Mouse (Mus musculus) embryonic facial prominence, embryonic 15.5 days (tissue): ENCODE results near the gene Ankra2. TPM values are rescaled to one million over a fixed set of nuclear protein-coding genes. Genes with fewer than 3 reads are reported as not detected.

Experiments used
- ATAC-seq: fragments of 200-750 bp; cut with Nextera tagmentation; 2 replicates; pipeline ENCODE4 v1.8.0; 2017; ENCODE audit warnings: low read depth, moderate TSS enrichment; ENCODE audit not compliant: insufficient number of reproducible peaks, low FRiP score, low TSS enrichment
- H3K27ac ChIP-seq: fragments of 300-500 bp; sonication (generic); replicated peaks from 2 replicates; pipeline ENCODE4 v1.5.1; 2015; ENCODE audit warnings: mild to moderate bottlenecking, inconsistent platforms
- H3K27me3 ChIP-seq: fragments of 300-500 bp; sonication (generic); 2 replicates; pipeline ENCODE4 v1.6.1; 2015; ENCODE audit warnings: inconsistent platforms
- H3K36me3 ChIP-seq: fragments of 300-500 bp; sonication (generic); 2 replicates; pipeline ENCODE4 v1.6.1; 2015; ENCODE audit warnings: mild to moderate bottlenecking, inconsistent platforms
- H3K4me1 ChIP-seq: fragments of 300-500 bp; sonication (generic); 2 replicates; pipeline ENCODE4 v1.6.1; 2015; ENCODE audit warnings: inconsistent platforms
- H3K4me2 ChIP-seq: fragments of 300-500 bp; sonication (generic); replicated peaks from 2 replicates; pipeline ENCODE4 v1.6.1; 2015; ENCODE audit warnings: mild to moderate bottlenecking, inconsistent platforms
- H3K4me3 ChIP-seq: fragments of 300-500 bp; sonication (generic); replicated peaks from 2 replicates; pipeline ENCODE4 v1.5.1; 2015; ENCODE audit warnings: mild to moderate bottlenecking, inconsistent platforms
- H3K9ac ChIP-seq: fragments of 300-500 bp; sonication (generic); 2 replicates; pipeline ENCODE4 v1.6.1; 2015; ENCODE audit warnings: inconsistent platforms
- H3K9me3 ChIP-seq: fragments of 300-500 bp; sonication (generic); replicated peaks from 2 replicates; pipeline ENCODE4 v1.6.1; 2016; ENCODE audit warnings: inconsistent platforms
- WGBS: fragments of 180-500 bp; shearing (Covaris S2); methylation state at CpG from one replicate; pipeline ENCODE4 v1.1.7; 2015; 5-methylcytosine and 5-hydroxymethylcytosine counted together
- polyA plus RNA-seq: library from polyadenylated mRNA; unstranded; fragments of >200 nt; fragmentation: Nextera tagmentation; extraction: Ambion mirVana; gene quantifications from 2 replicates; pipeline ENCODE4 v1.2.1, GENCODE M21; 2015

Gene Ankra2
- polyA plus RNA-seq, 1 experiment from 2014 or later, result 25.7 TPM

GRCm38 (mm10) chr13:98254921-98255320 is 8.0 kb upstream of the Ankra2 start:
- ATAC-seq, result no peak
- Histone ChIP-seq H3K4me3 (no peak overlapping the region), H3K9me3 (no peaks in the 10 kb centered on the region), H3K4me2 (no peak overlapping the region), H3K9ac (no peak overlapping the region), H3K4me1 (no peaks in the 10 kb centered on the region), H3K27ac (no peak overlapping the region), H3K36me3 (peaks cover 79% of the 10 kb centered on the region), H3K27me3 (no peaks in the 10 kb centered on the region)
- WGBS, result 69% methylated on average over 9 of the region's 9 CpGs

DNA sequence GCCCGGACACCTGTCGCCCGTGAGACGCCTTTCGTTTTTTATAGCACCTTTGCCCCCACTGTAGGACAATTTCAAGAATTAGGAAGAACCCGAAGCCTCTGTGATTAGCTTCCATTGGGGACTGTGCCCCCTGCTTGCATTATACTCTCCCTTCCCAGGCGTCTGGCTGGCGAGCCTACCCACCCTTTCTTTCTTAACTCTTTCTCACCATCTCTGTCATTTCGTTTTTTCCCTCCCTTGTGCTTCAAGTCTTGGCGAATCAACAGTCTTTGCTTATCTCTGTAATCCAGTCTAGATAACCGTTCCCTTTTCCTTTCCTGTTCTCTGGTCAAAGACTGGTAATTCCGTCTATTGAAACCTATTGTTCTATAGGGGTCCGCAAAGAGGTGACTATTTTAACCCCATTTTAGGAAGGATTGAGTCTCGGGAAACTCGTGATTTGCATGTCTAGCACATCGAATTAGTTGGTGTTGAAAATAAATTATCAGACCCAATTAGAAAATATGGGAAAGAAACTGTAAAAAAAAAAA is 649 bp downstream of the Ankra2 start:
- no peaks in the 10 kb centered on the region for H3K9me3 ChIP-seq
- H3K4me3 ChIP-seq, result peak overlapping the region; percentile 95
- H3K36me3 ChIP-seq, result peaks cover 22% of the 10 kb centered on the region
- peak; percentile 41 for ATAC-seq
- H3K9ac ChIP-seq, result peak overlapping the region; percentile 80
- peak overlapping the region; percentile 94 for H3K27ac ChIP-seq
- peaks cover 17% of the 10 kb centered on the region for H3K4me1 ChIP-seq
- H3K27me3 ChIP-seq, result no peaks in the 10 kb centered on the region
- peak overlapping the region; percentile 73 for H3K4me2 ChIP-seq
- under 1% methylated on average over 16 of the region's 16 CpGs for WGBS

- no peak overlapping the region for H3K27ac ChIP-seq
- peak overlapping the region; percentile 80; the same call in 1 of the 2 replicates for H3K9ac ChIP-seq
- H3K27me3 ChIP-seq, result no peaks in the 10 kb centered on the region
- H3K4me2 ChIP-seq, result peak overlapping the region; percentile 73
- H3K9me3 ChIP-seq, result no peaks in the 10 kb centered on the region
- H3K4me1 ChIP-seq, result peaks cover 17% of the 10 kb centered on the region
- no peak for ATAC-seq
- WGBS, result 29% methylated on average over 5 of the region's 5 CpGs
- H3K36me3 ChIP-seq, result peaks cover 25% of the 10 kb centered on the region
- H3K4me3 ChIP-seq, result peak overlapping the region; percentile 95
Measured at GRCm38 (mm10) chr13:98264111-98264510, 1.2 kb downstream of the Ankra2 start.

- ATAC-seq, result no peak
- no peak overlapping the region for H3K9ac ChIP-seq
- no peak overlapping the region for H3K4me2 ChIP-seq
- H3K36me3 ChIP-seq, result peaks cover 41% of the 10 kb centered on the region
- no peaks in the 10 kb centered on the region for H3K27me3 ChIP-seq
- no peak overlapping the region for H3K27ac ChIP-seq
- 92% methylated on average over 9 of the region's 9 CpGs for WGBS
- no peaks in the 10 kb centered on the region for H3K9me3 ChIP-seq
- H3K4me1 ChIP-seq, result no peaks in the 10 kb centered on the region
- H3K4me3 ChIP-seq, result no peak overlapping the region
Measured at GRCm38 (mm10) chr13:98274023-98274422, 11.1 kb downstream of the Ankra2 start.

DNA sequence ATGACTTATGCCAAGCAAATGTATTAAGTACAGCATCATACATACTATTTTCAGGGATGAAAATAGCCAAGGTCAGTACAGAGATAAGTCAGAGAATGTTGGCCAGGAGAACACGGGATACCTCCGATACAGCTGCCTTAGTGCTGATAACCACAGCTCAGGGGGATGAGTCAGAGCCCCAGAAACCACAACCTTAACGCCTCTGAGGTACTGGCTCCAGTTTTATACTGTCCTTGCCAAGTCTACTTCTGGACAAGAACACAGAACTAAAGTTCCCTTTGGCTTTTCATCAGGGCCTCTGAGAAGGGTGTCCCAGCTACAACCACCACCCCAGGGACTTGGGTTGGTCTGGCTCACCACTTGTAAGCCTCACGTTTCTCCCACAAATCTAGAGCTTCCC is 12.8 kb downstream of the Ankra2 start:
- H3K4me3 ChIP-seq, result no peak overlapping the region
- H3K9ac ChIP-seq, result no peak overlapping the region
- H3K4me2 ChIP-seq, result no peak overlapping the region
- ATAC-seq, result no peak
- H3K27ac ChIP-seq, result no peak overlapping the region
- H3K4me1 ChIP-seq, result no peaks in the 10 kb centered on the region
- H3K9me3 ChIP-seq, result no peaks in the 10 kb centered on the region
- peaks cover 38% of the 10 kb centered on the region for H3K36me3 ChIP-seq
- WGBS, result 67% methylated on average over 4 of the region's 4 CpGs
- no peaks in the 10 kb centered on the region for H3K27me3 ChIP-seq

DNA sequence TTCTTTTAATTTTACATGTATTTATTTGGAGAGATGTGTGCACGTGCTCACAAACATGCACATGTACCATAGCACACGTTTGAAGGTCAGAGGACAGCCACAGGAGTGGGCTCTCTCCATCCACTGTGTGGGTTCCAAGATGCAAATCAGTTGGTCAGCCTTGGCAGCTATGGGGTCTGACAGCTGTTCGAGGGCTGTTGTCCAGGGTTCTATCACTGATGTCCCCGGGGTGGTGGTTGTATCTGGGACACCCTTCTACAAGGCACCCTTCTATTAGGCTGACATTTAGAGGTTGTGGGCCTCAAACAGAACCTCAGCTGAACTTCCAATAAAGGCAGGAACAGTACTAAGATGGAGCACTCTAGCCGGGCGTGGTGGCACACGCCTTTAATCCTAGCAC is 13.4 kb downstream of the Ankra2 start:
- Histone ChIP-seq H3K9me3 (no peaks in the 10 kb centered on the region), H3K27me3 (no peaks in the 10 kb centered on the region), H3K4me2 (no peak overlapping the region), H3K4me3 (no peak overlapping the region), H3K9ac (no peak overlapping the region), H3K36me3 (peaks cover 34% of the 10 kb centered on the region), H3K4me1 (no peaks in the 10 kb centered on the region), H3K27ac (no peak overlapping the region)
- ATAC-seq, result no peak
- WGBS, result 89% methylated on average over 7 of the region's 7 CpGs

GRCm38 (mm10) chr13:98277501-98277900 is 14.6 kb downstream of the Ankra2 start:
- H3K27ac ChIP-seq, result no peak overlapping the region
- H3K9me3 ChIP-seq, result no peaks in the 10 kb centered on the region
- no peak overlapping the region for H3K9ac ChIP-seq
- no peaks in the 10 kb centered on the region for H3K4me1 ChIP-seq
- 84% methylated on average over 2 of the region's 2 CpGs for WGBS
- no peaks in the 10 kb centered on the region for H3K27me3 ChIP-seq
- no peak overlapping the region for H3K4me2 ChIP-seq
- no peak for ATAC-seq
- peaks cover 23% of the 10 kb centered on the region for H3K36me3 ChIP-seq
- H3K4me3 ChIP-seq, result no peak overlapping the region

- WGBS, result 79% methylated on average over 5 of the region's 5 CpGs
- Histone ChIP-seq H3K4me2 (no peak within 1 kb of the TSS), H3K4me3 (no peak within 1 kb of the TSS), H3K4me1 (no peaks in the 10 kb centered on the region), H3K27me3 (no peaks in the 10 kb centered on the region), H3K36me3 (peaks cover 5% of the 10 kb centered on the region; the same call in 1 of the 2 replicates), H3K27ac (no peak within 1 kb of the TSS), H3K9me3 (no peaks in the 10 kb centered on the region), H3K9ac (no peak within 1 kb of the TSS)
- ATAC-seq, result no peak
Measured at GRCm38 (mm10) chr13:98279686-98280085, 16.8 kb downstream of the Ankra2 start, which contains the start of gene Gm21976. TSS of gene Gm21976 (plus strand) at chr13:98279887.

- H3K27me3 ChIP-seq, result no peaks in the 10 kb centered on the region
- H3K36me3 ChIP-seq, result no peaks in the 10 kb centered on the region
- H3K4me1 ChIP-seq, result no peaks in the 10 kb centered on the region
- H3K9me3 ChIP-seq, result no peaks in the 10 kb centered on the region
- 76% methylated on average over 12 of the region's 12 CpGs for WGBS
- H3K27ac ChIP-seq, result no peak overlapping the region
- no peak for ATAC-seq
- H3K9ac ChIP-seq, result no peak overlapping the region
- no peak overlapping the region for H3K4me3 ChIP-seq
- no peak overlapping the region for H3K4me2 ChIP-seq
Measured at GRCm38 (mm10) chr13:98280990-98281650, 18.2 kb downstream of the Ankra2 start.

DNA sequence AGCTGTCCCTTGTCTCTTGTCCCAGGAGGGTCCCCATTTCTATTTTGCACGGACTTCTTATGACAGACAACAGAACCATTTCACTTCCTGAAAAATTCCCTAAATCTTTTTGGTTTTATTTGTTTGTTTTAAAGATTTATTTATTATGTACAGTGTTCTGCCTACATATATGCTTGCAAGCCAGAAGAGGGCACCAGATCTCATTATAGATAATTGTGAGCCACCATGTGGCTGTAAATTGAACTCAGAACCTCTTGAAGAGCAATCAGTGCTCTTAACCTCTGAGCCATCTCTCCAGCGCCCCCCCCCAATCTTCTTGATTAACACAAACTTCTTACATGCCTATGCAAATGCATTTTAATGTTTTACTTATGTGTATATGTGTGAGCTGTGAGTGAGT is 27.8 kb downstream of the Ankra2 start:
- Histone ChIP-seq H3K4me3 (no peak overlapping the region), H3K27me3 (no peaks in the 10 kb centered on the region), H3K36me3 (no peaks in the 10 kb centered on the region), H3K4me2 (no peak overlapping the region), H3K4me1 (no peaks in the 10 kb centered on the region), H3K27ac (no peak overlapping the region), H3K9me3 (no peaks in the 10 kb centered on the region), H3K9ac (no peak overlapping the region)
- 37% methylated on average over 2 of the region's 2 CpGs for WGBS
- no peak for ATAC-seq

- Histone ChIP-seq H3K4me1 (no peaks in the 10 kb centered on the region), H3K9me3 (no peaks in the 10 kb centered on the region), H3K4me3 (no peak overlapping the region), H3K27me3 (no peaks in the 10 kb centered on the region), H3K27ac (0 out of 2 replicates have a peak overlapping the region, but pooled peaks have one; percentile 44), H3K4me2 (no peak overlapping the region), H3K9ac (no peak overlapping the region), H3K36me3 (no peaks in the 10 kb centered on the region)
- 74% methylated on average over 8 of the region's 8 CpGs for WGBS
- no peak for ATAC-seq
Measured at GRCm38 (mm10) chr13:98291712-98292111, 28.8 kb downstream of the Ankra2 start.

- 34% methylated on average over 5 of the region's 5 CpGs for WGBS
- no peaks in the 10 kb centered on the region for H3K36me3 ChIP-seq
- H3K4me3 ChIP-seq, result no peak overlapping the region
- H3K4me2 ChIP-seq, result no peak overlapping the region
- no peaks in the 10 kb centered on the region for H3K27me3 ChIP-seq
- H3K9me3 ChIP-seq, result no peaks in the 10 kb centered on the region
- 0 out of 2 replicates have a peak, but pooled peaks have one; percentile 41 for ATAC-seq
- H3K4me1 ChIP-seq, result 0 out of 2 replicates have a peak, but pooled peaks cover 4% of the 10 kb centered on the region
- peak overlapping the region; percentile 75 for H3K27ac ChIP-seq
- no peak overlapping the region for H3K9ac ChIP-seq
Measured at GRCm38 (mm10) chr13:98296072-98296471, 33.2 kb downstream of the Ankra2 start.
